Mouse (Mus musculus) forebrain, embryonic 15.5 days (tissue): ENCODE measurements around the gene LTO1. TPM values are rescaled to one million over a fixed set of nuclear protein-coding genes. Genes with fewer than 3 reads are reported as not detected.

ENCODE experiments used
- ATAC-seq: fragments of 200-750 bp; cut with Nextera tagmentation; replicated peaks from 2 replicates; pipeline ENCODE4 v1.8.0; 2017; ENCODE audit warnings: mild to moderate bottlenecking, moderate TSS enrichment, moderate library complexity
- H3K27ac ChIP-seq: fragments of 300-500 bp; sonication (generic); replicated peaks from 2 replicates; pipeline ENCODE4 v1.5.1; 2015; ENCODE audit warnings: mild to moderate bottlenecking, inconsistent platforms
- H3K27me3 ChIP-seq: fragments of 300-500 bp; sonication (generic); 2 replicates; pipeline ENCODE4 v1.6.1; 2015; ENCODE audit warnings: inconsistent platforms
- H3K36me3 ChIP-seq: fragments of 300-500 bp; sonication (generic); 2 replicates; pipeline ENCODE4 v1.6.1; 2015; ENCODE audit warnings: mild to moderate bottlenecking, inconsistent platforms
- H3K4me1 ChIP-seq: fragments of 300-500 bp; sonication (generic); 2 replicates; pipeline ENCODE4 v1.6.1; 2015; ENCODE audit warnings: inconsistent platforms
- H3K4me2 ChIP-seq: fragments of 300-500 bp; sonication (generic); replicated peaks from 2 replicates; pipeline ENCODE4 v1.6.1; 2015; ENCODE audit warnings: mild to moderate bottlenecking, inconsistent platforms
- H3K4me3 ChIP-seq: fragments of 300-500 bp; sonication (generic); 2 replicates; pipeline ENCODE4 v1.5.1; 2015; ENCODE audit warnings: mild to moderate bottlenecking, inconsistent platforms
- H3K9ac ChIP-seq: fragments of 300-500 bp; sonication (generic); replicated peaks from 2 replicates; pipeline ENCODE4 v1.6.1; 2015; ENCODE audit warnings: mild to moderate bottlenecking, inconsistent platforms
- H3K9me3 ChIP-seq: fragments of 300-500 bp; sonication (generic); 2 replicates; pipeline ENCODE4 v1.6.1; 2016; ENCODE audit warnings: inconsistent platforms
- WGBS: fragments of 180-500 bp; shearing (Covaris S2); methylation state at CpG from one replicate; pipeline ENCODE4 v1.1.7; 2015; ENCODE audit warnings: mixed read lengths; 5-methylcytosine and 5-hydroxymethylcytosine counted together
- polyA plus RNA-seq: library from polyadenylated mRNA; unstranded; fragments of >200 nt; fragmentation: Nextera tagmentation; extraction: Ambion mirVana; gene quantifications from 2 replicates; pipeline ENCODE4 v1.2.1, GENCODE M21; 2015

Gene LTO1
- polyA plus RNA-seq, 1 experiment from 2014 or later = 39.3 TPM

GRCm38 (mm10) chr7:144912897-144913296 is 2.0 kb upstream of the LTO1 start:
- Histone ChIP-seq H3K4me2 (no peak overlapping the region), H3K36me3 (0 out of 2 replicates have a peak, but pooled peaks cover 7% of the 10 kb centered on the region), H3K27ac (no peak overlapping the region), H3K9ac (no peak overlapping the region), H3K4me1 (peaks cover 13% of the 10 kb centered on the region), H3K4me3 (no peak overlapping the region), H3K9me3 (no peaks in the 10 kb centered on the region), H3K27me3 (no peaks in the 10 kb centered on the region)
- 57% methylated on average over 4 of the region's 4 CpGs for WGBS
- no peak for ATAC-seq

GRCm38 (mm10) chr7:144914296-144914947 is 478 bp upstream of the LTO1 start:
- Histone ChIP-seq H3K9ac (peak overlapping the region; percentile 50), H3K9me3 (no peaks in the 10 kb centered on the region), H3K4me3 (peak overlapping the region; percentile 64), H3K27ac (peak overlapping the region; percentile 92), H3K36me3 (peaks cover 20% of the 10 kb centered on the region), H3K4me1 (peaks cover 13% of the 10 kb centered on the region), H3K4me2 (peak overlapping the region; percentile 88), H3K27me3 (no peaks in the 10 kb centered on the region)
- 7% methylated on average over 17 of the region's 17 CpGs for WGBS
- ATAC-seq = peak; percentile 90

DNA sequence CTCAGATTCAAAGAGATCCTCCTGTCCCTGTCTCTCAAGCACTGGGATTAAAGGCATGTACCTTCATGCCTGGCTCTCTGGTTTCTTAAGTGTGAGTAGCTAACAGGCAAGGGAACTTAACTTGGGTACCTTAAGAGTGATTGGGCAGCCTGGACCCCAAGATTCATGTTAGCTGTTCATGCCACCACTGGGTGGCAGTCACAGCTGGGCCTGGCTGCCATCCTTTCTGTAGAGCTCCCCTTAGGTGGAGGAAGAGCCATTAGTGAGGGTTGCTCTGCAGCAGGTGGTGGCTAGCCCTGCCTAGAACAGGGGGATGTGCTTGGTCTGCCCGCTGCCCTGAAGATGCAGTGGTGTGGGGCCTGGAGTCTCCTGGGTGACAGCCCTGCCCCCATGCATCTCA is 3.9 kb downstream of the LTO1 start:
- Histone ChIP-seq H3K4me1 (peaks cover 13% of the 10 kb centered on the region), H3K4me3 (no peak overlapping the region), H3K27ac (no peak overlapping the region), H3K9ac (no peak overlapping the region), H3K36me3 (peaks cover 40% of the 10 kb centered on the region), H3K4me2 (no peak overlapping the region), H3K27me3 (no peaks in the 10 kb centered on the region), H3K9me3 (no peaks in the 10 kb centered on the region)
- ATAC-seq = no peak
- 95% methylated on average over 1 of the region's 1 CpGs for WGBS

DNA sequence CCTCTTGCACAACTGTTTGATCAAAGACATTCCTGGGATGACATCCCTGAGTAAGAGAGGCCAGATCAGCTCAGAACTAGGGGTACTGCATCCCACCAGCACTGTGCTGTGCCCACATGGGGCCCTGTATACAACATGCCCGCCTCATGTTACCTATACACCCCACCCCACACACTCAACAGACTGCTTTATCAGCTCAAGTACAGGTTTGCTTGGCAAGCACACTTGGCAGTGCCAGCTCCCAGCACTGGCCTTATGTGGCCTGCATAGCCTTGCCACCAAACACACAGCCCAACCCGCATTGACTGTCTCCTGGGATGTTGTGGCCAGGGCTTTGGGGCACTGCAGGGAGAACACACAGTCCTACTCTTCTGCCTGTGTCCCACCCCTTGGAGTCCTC is 12.7 kb downstream of the LTO1 start:
- H3K4me1 ChIP-seq = peaks cover 6% of the 10 kb centered on the region
- ATAC-seq = no peak; the same call in 1 of the 2 replicates
- no peak overlapping the region for H3K4me2 ChIP-seq
- H3K27me3 ChIP-seq = no peaks in the 10 kb centered on the region
- no peak overlapping the region for H3K9ac ChIP-seq
- H3K4me3 ChIP-seq = no peak overlapping the region
- 75% methylated on average over 2 of the region's 2 CpGs for WGBS
- H3K27ac ChIP-seq = no peak overlapping the region
- no peaks in the 10 kb centered on the region for H3K9me3 ChIP-seq
- H3K36me3 ChIP-seq = no peaks in the 10 kb centered on the region

DNA sequence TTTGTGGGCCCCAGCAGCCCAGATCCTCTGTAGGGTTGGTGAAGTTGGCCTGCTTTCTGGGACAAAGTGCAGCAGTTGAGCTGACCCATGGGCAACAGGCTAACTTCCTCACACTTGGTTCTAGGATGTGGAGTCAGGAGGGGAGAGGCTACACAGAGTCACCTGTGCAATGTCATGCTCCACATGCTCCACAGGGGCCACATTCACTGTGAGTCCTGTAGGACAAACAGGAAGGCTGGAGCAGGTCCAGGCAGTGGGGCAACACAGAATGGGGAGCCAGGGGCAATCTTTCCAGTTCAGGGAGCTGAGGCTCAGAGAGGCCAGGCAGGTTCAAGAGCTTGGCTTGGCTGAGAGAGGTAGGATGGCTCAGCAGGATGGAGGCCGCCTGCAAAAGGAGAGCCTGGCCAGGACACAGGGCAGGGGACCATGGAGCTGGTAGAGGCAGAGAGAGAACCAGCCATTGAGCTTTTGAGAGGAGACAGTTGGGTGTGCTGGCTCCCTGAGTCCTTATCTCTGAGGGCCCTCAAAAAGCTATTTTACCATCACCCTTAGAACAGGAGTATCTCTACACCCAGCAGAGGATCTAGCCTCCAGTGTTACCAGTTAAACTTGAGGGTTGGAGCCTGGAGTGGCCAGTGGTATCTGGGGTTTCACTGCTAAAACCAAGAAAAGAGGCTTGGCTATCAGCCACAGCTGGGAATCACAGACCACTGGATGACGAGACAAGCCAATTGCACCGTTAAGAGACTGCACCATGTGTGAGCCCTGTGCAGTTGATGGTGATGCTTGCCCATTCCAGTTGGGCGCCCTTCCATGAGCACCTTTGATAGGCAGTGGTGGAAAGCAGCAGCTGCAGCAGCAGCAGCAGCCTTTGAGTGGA is 13.3 kb downstream of the LTO1 start:
- ATAC-seq = no peak
- Histone ChIP-seq H3K4me1 (peaks cover 6% of the 10 kb centered on the region), H3K27ac (no peak overlapping the region), H3K27me3 (no peaks in the 10 kb centered on the region), H3K4me3 (no peak overlapping the region), H3K4me2 (no peak overlapping the region), H3K36me3 (no peaks in the 10 kb centered on the region; the same call in 1 of the 2 replicates), H3K9ac (no peak overlapping the region), H3K9me3 (no peaks in the 10 kb centered on the region)
- WGBS = 73% methylated on average over 4 of the region's 4 CpGs

- Histone ChIP-seq H3K27me3 (no peaks in the 10 kb centered on the region), H3K4me1 (peaks cover 6% of the 10 kb centered on the region), H3K27ac (no peak overlapping the region), H3K4me3 (no peak overlapping the region), H3K9ac (no peak overlapping the region), H3K36me3 (no peaks in the 10 kb centered on the region; the same call in 1 of the 2 replicates), H3K4me2 (no peak overlapping the region), H3K9me3 (no peaks in the 10 kb centered on the region)
- 81% methylated on average over 6 of the region's 6 CpGs for WGBS
- ATAC-seq = no peak
Observed at GRCm38 (mm10) chr7:144928889-144929210, 13.9 kb downstream of the LTO1 start.

GRCm38 (mm10) chr7:144929506-144929905 is 14.6 kb downstream of the LTO1 start:
- no peak overlapping the region for H3K4me3 ChIP-seq
- H3K4me1 ChIP-seq = peaks cover 6% of the 10 kb centered on the region
- no peak overlapping the region for H3K9ac ChIP-seq
- no peak overlapping the region for H3K4me2 ChIP-seq
- ATAC-seq = no peak
- no peaks in the 10 kb centered on the region; the same call in 1 of the 2 replicates for H3K36me3 ChIP-seq
- no peak overlapping the region for H3K27ac ChIP-seq
- no peaks in the 10 kb centered on the region for H3K27me3 ChIP-seq
- WGBS = 78% methylated on average over 8 of the region's 8 CpGs
- H3K9me3 ChIP-seq = no peaks in the 10 kb centered on the region

DNA sequence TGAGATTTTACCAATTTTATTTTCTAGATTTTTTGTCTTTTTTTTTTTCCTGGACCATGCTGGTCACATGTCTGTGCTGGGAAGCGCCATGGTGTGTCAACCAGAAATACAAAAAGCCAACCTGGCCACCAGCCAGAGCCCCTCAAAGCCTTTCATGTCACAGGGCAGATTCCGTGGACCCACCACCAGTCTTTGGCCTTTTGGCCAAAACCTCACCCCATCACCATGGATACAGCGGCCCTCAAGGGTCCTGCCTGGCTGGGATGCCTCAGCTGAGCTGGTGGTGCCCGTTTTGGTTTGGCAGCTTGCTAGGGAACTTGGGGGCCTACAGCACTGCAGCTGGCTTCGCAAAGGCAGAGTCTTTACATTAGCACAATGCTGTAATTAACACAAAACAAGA is 15.0 kb downstream of the LTO1 start:
- H3K9ac ChIP-seq = no peak overlapping the region
- no peak overlapping the region; the same call in 1 of the 2 replicates for H3K27ac ChIP-seq
- no peak overlapping the region for H3K4me2 ChIP-seq
- no peaks in the 10 kb centered on the region for H3K9me3 ChIP-seq
- 37% methylated on average over 5 of the region's 5 CpGs for WGBS
- peaks cover 6% of the 10 kb centered on the region for H3K4me1 ChIP-seq
- H3K36me3 ChIP-seq = no peaks in the 10 kb centered on the region; the same call in 1 of the 2 replicates
- H3K4me3 ChIP-seq = no peak overlapping the region
- no peak for ATAC-seq
- no peaks in the 10 kb centered on the region for H3K27me3 ChIP-seq

- Histone ChIP-seq H3K36me3 (no peaks in the 10 kb centered on the region; the same call in 1 of the 2 replicates), H3K4me2 (no peak overlapping the region), H3K4me3 (no peak overlapping the region), H3K9me3 (no peaks in the 10 kb centered on the region), H3K9ac (no peak overlapping the region), H3K27me3 (no peaks in the 10 kb centered on the region), H3K27ac (no peak overlapping the region), H3K4me1 (peaks cover 14% of the 10 kb centered on the region)
- no peak for ATAC-seq
- 16% methylated on average over 3 of the region's 3 CpGs for WGBS
Observed at GRCm38 (mm10) chr7:144931778-144932177, 16.9 kb downstream of the LTO1 start.

- H3K9ac ChIP-seq = no peak overlapping the region
- H3K27me3 ChIP-seq = no peaks in the 10 kb centered on the region
- no peak for ATAC-seq
- H3K9me3 ChIP-seq = no peaks in the 10 kb centered on the region
- no peak overlapping the region for H3K4me3 ChIP-seq
- H3K4me2 ChIP-seq = no peak overlapping the region
- H3K4me1 ChIP-seq = peaks cover 19% of the 10 kb centered on the region
- 81% methylated on average over 18 of the region's 18 CpGs for WGBS
- no peaks in the 10 kb centered on the region; the same call in 1 of the 2 replicates for H3K36me3 ChIP-seq
- H3K27ac ChIP-seq = no peak overlapping the region
Observed at GRCm38 (mm10) chr7:144932389-144932937, 17.6 kb downstream of the LTO1 start.

- H3K27ac ChIP-seq = no peak overlapping the region
- WGBS = 87% methylated on average over 3 of the region's 3 CpGs
- no peak for ATAC-seq
- H3K4me1 ChIP-seq = peaks cover 25% of the 10 kb centered on the region
- no peak overlapping the region for H3K9ac ChIP-seq
- no peak overlapping the region for H3K4me3 ChIP-seq
- H3K4me2 ChIP-seq = no peak overlapping the region
- no peaks in the 10 kb centered on the region for H3K9me3 ChIP-seq
- no peaks in the 10 kb centered on the region for H3K27me3 ChIP-seq
- no peaks in the 10 kb centered on the region; the same call in 1 of the 2 replicates for H3K36me3 ChIP-seq
Observed at GRCm38 (mm10) chr7:144933336-144933735, 18.4 kb downstream of the LTO1 start.

DNA sequence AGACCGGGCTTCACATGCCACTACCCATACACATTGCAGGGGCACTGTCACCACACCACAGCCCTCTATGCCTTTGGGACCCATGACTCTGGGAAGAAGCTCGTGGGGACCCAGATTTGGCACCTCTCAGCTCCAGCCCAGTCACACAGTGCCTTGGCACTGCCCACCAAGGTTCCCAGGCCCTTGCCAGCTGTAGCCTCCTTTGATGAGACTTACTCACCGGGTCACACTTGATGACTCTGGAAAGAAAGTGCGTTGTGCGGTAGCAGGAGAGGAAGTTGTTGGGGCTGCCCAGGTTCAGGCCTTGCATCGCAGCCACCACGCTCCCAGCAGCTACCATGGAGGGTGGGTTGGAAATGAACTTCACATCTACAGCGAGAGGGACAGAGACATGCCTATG is 18.9 kb downstream of the LTO1 start:
- no peak overlapping the region for H3K9ac ChIP-seq
- peaks cover 30% of the 10 kb centered on the region for H3K4me1 ChIP-seq
- 92% methylated on average over 8 of the region's 8 CpGs for WGBS
- H3K4me2 ChIP-seq = no peak overlapping the region
- no peaks in the 10 kb centered on the region for H3K9me3 ChIP-seq
- H3K36me3 ChIP-seq = no peaks in the 10 kb centered on the region; the same call in 1 of the 2 replicates
- no peak overlapping the region for H3K27ac ChIP-seq
- peaks cover 3% of the 10 kb centered on the region; the same call in 1 of the 2 replicates for H3K27me3 ChIP-seq
- no peak for ATAC-seq
- no peak overlapping the region for H3K4me3 ChIP-seq
